Mouse (Mus musculus) lung, postnatal 0 days (tissue): ENCODE results near the gene Ptprb.

ENCODE experiments used
- CTCF ChIP-seq: IDR thresholded peaks from 2 replicates; pipeline ENCODE4 v1.5.1; 2016; ENCODE audit warnings: antibody characterized with exemption, mild to moderate bottlenecking
- EP300 ChIP-seq: IDR thresholded peaks from 2 replicates; pipeline ENCODE4 v1.6.1; 2016; ENCODE audit warnings: antibody characterized with exemption, mild to moderate bottlenecking, control low read depth

DNA sequence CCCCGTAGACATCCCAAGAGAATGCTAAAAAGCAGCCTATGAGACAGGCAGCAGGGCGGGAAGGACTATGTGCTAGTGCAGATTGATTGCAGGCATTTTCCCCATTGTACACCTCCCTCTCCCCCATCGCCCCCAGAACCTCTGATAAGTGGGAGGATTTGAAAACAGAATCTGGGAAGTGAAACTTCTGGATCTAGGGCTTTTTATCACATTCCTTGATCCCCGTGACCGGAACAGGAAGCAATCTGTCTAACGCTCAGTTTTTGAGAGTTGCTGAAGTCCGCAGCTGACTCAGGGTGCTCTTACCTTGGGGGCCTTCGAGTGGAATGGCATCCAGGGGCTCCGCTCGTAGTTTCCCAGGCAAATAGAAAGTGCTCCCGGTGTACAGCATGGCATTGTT is 10.8 kb upstream of the Ptprb start:
- TF ChIP-seq CTCF (no peak), EP300 (no peak)
